Mouse (Mus musculus) mouse embryonic stem cell (cell line): ENCODE measurements around the gene Doc2b.

Source experiments
- in situ Hi-C, 2 experiments: fragments of 300-500 bp; cut with MboI; formaldehyde crosslinking; loops; 1 replicate in 1 of 2; 3 replicates in 1 of 2; pipeline ENCODE4 v1.14.3; 2019 to 2020; ENCODE audit warnings: low sequenced_read_pairs in 2 of 2, low pct_unique_long_range_greater_than_20kb in 1 of 2, mixed read lengths in 1 of 2; ENCODE audit not compliant: unreplicated experiment in 1 of 2

Gene Doc2b

DNA sequence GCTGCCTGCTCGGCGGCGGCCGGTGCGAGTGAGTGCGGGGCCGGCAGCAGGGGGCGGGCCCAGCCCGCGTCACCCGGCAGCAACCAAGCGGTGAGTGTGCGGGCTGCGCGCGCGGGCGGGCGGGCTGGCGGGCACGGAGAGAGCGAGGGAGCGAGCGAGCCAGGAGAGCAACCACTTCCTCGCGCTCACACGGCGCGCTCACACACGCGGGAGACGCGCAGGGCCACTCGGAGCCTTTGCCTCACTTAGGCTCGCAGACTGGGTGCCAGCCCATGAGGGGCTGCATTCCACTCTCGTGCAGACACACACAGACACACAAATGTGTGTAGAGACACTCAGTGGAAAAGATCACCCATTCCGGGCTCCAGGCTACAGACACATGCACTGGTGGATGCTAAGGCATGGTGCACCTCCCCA lies at the start of gene Doc2b:
Doc2b (minus strand) TSS at position 21 of the 417 bp plus-strand sequence.
- in situ Hi-C loops = loop anchor here in 1 of 2 experiments (25.0 kb wide), 1 partner anchor 366 kb away; no protein-coding TSS in a partner anchor

- in situ Hi-C loops = no loop called here
These were observed 47.2 kb upstream of the Doc2b start for GRCm38 (mm10) chr11:75842904-75843619.

DNA sequence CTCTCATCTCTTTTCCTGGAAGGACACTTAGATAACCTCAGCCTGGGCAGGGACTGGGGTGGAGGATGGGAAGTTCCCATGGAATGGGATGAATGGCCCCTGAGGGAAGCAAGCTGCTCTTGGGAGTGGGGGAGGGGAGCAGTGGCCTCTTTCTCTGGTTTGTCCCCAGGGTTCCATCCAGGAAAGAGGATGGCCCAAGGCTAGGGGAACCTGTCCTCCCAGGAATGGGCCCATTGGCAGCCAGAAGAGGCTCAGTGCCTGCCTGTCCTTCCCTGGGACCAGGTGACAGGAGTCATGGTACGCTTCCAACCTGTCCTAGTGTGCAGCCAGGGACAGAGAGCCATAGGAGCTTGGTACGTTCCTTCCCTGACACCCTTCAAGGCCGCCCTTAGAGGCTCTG lies 45.7 kb upstream of the Doc2b start:
- in situ Hi-C loops = no loop called here

- in situ Hi-C loops = no loop called here
These were observed 43.9 kb upstream of the Doc2b start for GRCm38 (mm10) chr11:75839536-75840430.

DNA sequence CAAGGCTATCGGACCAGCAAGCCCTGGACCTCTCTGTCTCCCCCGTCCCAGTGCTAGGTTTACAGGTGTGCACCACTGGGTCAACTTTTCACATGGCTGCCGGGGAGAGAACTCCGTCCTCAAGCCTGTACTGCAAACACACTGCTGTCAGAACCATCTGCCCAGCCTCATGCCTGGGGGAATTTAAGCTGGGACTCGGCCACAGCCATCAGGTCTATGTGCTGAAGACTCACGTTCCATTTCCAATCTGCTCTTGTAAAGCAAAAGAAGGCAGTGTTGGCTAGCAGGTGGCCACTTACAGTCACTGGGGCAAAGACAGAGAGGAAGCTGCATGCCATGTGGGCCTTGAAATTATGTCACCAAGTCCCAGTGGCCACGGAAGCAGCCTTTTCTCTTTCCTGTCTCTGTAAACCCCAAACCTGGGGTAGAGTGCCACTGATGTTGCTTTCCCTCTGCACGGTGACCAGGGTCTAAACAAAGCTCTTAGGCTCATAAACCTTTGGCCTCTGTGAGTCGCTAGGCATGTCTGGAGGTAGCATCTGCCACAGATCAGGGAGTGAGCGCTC lies 43.1 kb upstream of the Doc2b start:
- in situ Hi-C loops = no loop called here

DNA sequence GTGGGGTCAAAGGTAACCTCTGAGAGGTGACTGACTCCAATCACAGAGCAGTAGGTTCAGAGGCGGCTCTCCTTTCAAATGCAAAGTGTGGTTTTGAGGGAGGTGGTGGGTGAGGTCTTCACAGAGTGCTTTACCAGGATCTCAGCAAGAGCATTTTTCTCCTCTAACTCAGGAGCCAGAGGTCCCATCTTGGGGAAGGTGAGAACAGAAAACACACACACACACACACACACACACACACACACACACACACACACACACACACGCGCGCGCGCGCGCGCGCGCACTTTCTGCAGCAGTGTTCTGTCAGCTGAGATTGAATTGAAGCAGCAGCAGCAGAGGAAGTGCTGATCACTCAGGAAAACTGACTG lies 40.4 kb upstream of the Doc2b start:
- in situ Hi-C loops = no loop called here

DNA sequence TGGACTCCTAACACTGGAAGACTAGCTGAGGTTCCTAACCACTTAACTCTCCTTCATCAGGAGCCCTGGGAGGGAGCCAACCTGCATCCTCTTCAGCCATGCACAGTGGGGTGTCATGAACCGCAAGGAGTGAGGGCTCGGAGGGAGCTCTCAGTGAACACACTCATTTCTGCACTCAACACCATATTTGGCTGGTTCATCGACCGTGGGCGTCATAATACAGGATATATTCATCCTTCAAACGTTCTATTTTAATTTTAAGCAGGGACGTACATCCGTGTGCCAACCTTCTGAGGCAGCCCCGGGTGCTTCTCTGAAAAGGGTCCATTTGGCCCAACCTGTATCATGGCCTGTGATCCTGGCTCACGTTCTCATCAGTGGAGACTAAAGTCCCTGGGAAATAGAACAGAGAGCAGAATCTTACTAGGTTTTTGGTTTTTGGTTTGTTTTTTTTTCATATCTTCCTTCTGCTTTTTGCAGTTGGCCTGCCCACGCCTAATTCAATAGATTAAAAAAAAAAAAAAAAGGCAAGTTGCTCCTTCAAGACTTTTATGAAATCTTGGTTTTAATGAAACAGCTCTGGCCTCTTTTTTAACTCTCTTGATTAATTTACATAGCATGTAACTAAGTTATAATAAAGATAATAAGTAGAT lies 39.9 kb upstream of the Doc2b start:
- in situ Hi-C loops = no loop called here

DNA sequence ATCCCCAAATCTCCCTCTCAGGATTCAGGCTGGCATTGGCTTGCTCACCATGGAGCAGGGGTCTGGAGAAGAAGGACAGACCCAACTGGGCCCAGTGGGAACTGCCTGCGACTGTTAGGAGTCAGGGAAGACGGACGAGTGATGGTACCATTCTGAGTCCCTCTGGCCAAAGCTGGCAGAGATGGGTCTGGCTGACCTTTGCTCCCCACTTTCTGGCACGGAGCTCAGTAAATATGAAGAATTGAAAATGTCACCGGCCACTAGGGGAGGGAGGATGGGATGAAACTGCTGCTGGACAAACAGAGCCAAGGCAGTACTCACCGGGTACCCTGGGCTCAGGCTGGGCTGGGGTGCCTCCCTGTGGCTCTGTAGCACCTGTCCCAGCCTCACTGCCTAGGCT lies 37.2 kb upstream of the Doc2b start:
- in situ Hi-C loops = no loop called here

GRCm38 (mm10) chr11:75830386-75830785 lies 34.5 kb upstream of the Doc2b start:
- in situ Hi-C loops = no loop called here

- in situ Hi-C loops = no loop called here
These were observed 31.6 kb upstream of the Doc2b start for GRCm38 (mm10) chr11:75827414-75827813.

DNA sequence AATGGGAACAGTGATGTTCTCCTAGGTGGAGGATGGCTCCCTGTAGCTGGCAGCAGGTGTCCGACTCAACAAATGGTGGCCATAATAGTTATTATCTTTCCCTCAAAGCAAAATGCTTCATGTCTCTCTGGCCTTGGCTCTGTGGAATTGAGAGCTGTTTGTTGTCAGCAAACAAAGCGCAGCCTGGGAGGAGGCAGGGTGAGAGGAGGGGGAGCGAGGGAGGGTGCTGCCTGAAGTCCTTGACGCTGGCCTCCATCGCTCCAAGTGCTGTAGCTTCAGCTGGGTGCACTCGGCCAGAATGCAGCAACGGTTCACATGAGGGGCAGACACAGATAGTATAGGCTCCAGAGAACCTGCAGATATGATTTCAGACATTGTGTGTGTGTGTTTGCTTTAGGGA lies 27.7 kb upstream of the Doc2b start:
- in situ Hi-C loops = no loop called here

DNA sequence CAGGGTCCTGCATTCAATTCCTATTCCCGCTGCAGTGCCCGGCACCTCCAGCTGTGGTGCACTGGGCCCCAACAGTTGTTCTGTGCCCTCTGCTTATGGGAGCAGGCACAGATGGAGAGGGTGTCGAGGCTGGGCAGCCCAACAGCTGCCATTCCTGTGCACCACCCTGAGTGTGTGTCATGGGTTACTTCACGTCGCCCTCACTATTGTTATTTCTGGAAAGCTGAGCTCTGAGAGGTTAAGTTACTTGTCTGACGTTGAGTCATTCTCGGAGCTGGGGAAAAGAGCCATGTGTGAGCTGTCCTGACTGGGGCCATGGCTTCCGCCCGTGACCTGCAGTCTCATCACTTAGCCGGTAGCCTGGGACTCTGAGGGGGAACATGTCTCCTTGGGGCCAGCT lies 17.2 kb upstream of the Doc2b start:
- in situ Hi-C loops = no loop called here

- in situ Hi-C loops = no loop called here
These were observed 16.1 kb upstream of the Doc2b start for GRCm38 (mm10) chr11:75811900-75812299.

DNA sequence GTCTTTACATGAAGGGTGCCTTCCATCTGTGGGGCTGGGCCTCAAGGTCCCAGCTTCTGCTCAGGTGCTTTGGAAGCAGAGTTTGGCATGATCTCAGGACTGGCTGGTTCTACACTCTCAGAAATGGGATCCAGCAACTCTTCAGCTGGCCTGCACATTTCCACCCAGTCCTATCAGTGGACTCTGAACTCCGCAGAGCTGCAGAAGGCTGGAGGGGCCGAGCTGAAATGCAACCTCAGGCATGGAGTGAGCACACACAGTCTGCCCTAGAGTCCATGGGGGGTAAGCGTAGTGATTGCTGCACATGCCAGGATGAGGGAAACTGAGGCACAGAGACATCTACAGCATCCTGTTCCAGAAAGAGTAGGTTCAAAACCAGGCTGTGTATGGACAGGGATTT lies 14.7 kb upstream of the Doc2b start:
- in situ Hi-C loops = no loop called here

- in situ Hi-C loops = no loop called here
These were observed 11.6 kb upstream of the Doc2b start for GRCm38 (mm10) chr11:75807486-75807885.

GRCm38 (mm10) chr11:75801771-75802550 lies 6.1 kb upstream of the Doc2b start:
- in situ Hi-C loops = no loop called here

DNA sequence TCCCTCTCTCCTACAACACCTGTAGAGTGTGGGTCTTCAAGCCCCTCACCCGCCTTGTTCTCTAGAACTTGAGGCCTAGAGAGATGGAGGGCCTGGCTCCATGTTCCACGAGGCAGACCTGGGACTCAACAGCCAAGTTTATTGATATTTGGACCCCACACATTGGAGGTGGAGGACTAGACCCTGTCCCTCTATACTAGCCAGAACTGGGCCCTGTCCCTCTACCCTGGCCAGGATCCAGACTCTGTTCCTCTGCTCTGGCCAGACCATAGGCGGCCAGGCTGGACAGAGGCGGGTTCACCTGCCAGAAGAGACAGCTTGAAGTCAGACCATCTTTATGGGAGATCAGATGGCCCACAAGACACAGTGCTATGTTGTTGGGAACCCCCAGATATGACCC lies 5.5 kb upstream of the Doc2b start:
- in situ Hi-C loops = no loop called here

- in situ Hi-C loops = loop anchor here in 1 of 2 experiments (25.0 kb wide), 1 partner anchor 366 kb away; no protein-coding TSS in a partner anchor
These were observed 842 bp upstream of the Doc2b start for GRCm38 (mm10) chr11:75796536-75797246.
